Mouse (Mus musculus): ENCODE results near the gene Mark4. TPM values are rescaled to one million over a fixed set of nuclear protein-coding genes. Genes with fewer than 3 reads are reported as not detected.

The Mark4 gene
- 10 to 100 TPM; 76.2 to 78.6 TPM for total RNA-seq (2021)

DNA sequence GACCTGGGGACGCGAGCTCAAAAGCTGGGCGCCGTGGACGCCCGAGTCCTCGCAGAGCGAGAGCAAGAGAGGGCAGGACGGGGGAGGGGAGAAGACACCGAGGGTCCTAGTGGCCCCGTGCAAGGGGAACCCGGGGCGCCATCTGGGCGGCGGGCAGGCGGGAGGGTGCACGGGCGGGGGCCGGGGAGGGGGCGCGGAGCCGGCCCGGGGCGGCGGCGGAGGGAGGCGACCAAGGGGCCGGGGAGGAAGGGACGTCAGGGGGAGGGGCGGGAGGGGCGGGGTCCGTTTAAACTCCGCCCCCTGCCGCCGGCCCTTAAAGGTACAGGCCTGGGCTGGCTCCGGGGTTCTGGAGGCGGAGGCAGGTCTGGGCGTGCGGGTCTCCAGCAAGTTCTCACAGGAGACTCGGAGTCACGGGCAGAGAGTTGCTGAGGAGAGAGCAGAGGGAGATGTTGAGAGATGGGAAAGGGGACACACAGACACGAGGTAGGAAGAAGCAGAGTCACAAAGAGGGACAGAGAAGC lies at the start of gene Mark4:
Gene Mark4 (minus strand): TSS at position 231 of the 521 bp plus-strand sequence.
- DNase-seq (ENCODE audit: low spot score in 2 of 2): peak; percentile 66 to 74
- intact Hi-C loops (cut with DNase I): loop anchor here (5.0 kb wide), 1 partner anchor 104 kb away; the partner anchor contains the start of gene Ppp1r37

- no peak for DNase-seq (ENCODE audit: low spot score in 2 of 2)
- intact Hi-C loops (cut with DNase I): no loop called here
These were observed 49.0 kb upstream of the Mark4 start for GRCm38 (mm10) chr7:19507612-19507981.

GRCm38 (mm10) chr7:19506969-19507611 lies 48.5 kb upstream of the Mark4 start:
- DNase-seq (ENCODE audit: low spot score in 2 of 2): peak in 1 of 2 experiments; percentile 57
- intact Hi-C loops (cut with DNase I): loop anchor here (1.0 kb wide), 1 partner anchor 66 kb away; no protein-coding TSS in a partner anchor

- intact Hi-C loops (cut with DNase I): loop anchor here (1.0 kb wide), 1 partner anchor 67 kb away; no protein-coding TSS in a partner anchor
- no peak for DNase-seq (ENCODE audit: low spot score in 2 of 2)
These were observed 47.7 kb upstream of the Mark4 start for GRCm38 (mm10) chr7:19506326-19506725.

- intact Hi-C loops (cut with DNase I): no loop called here
These were observed 45.0 kb upstream of the Mark4 start for GRCm38 (mm10) chr7:19503481-19504068.

GRCm38 (mm10) chr7:19501658-19502057 lies 43.0 kb upstream of the Mark4 start:
- no peak for DNase-seq (ENCODE audit: low spot score in 2 of 2)
- intact Hi-C loops (cut with DNase I): no loop called here

More at GRCm38 (mm10) chr7:19503481-19504068, 45.0 kb upstream of the Mark4 start:
- DNase-seq (ENCODE audit: low spot score in 2 of 2): no peak

DNA sequence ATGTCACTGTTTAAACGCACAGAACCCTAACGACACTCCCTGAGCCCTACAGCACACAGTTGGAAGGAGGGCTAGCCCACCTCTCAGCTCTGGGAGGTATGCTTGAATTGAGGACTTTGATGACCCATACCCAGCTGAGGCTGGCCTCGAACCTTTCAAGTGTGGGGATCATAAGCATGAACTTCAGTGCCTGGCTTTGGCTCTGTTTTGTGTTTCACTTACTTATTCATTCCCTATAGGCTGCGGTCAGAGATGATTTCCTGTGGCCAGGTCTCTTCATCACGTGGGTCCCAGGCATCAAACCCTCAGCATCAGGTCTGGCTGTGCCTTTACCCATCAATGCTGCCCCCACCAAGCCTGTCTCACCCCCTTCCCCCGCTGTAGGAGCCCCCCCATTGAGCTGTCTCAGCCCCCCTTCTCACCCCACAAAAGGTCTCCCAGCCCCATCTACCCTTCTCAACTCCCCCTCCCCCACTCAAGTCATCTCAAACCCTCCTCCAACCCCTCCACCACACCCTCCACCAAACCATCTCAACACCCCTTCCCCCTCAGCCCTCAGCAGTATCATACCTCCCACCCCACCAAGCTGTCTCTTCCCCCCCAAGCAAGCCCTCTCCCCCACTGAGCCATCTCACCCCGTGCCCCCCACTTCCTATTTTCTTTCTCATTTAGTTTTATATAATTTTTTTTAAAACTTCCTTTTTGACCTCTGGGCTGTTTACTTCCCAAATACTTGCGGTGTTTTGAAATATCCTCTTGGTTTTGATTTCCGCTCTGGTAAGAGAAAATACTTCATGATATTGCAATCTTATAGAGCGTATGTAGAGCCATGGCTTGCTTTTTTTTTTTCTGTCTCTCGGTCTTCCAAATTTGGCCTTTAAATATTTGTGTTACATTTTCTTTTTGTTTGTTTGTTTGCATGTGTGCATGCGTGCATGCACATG lies 42.1 kb upstream of the Mark4 start:
- intact Hi-C loops (cut with DNase I): no loop called here
- no peak for DNase-seq (ENCODE audit: low spot score in 2 of 2)

DNA sequence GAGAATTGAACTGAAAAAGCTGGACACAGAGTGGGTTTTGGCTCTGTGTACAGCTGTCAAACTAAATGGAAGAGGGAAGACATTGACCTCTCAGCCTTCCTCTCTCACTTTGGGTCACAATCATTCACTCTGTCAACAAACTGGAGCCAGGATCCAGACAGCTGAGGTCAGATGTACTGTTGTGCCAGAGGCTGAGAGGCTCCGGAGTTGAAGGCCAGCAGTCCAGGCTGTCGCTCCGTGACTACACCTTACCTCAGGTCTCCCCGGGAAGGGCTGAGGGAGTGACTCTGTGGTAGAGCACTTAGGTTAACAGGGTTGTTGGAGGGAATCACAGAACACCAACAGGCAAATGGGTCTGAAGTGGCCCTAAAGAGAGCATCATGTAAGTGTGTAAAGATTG lies 39.7 kb upstream of the Mark4 start:
- intact Hi-C loops (cut with DNase I): no loop called here
- no peak for DNase-seq (ENCODE audit: low spot score in 2 of 2)

- DNase-seq (ENCODE audit: low spot score in 2 of 2): no peak
- intact Hi-C loops (cut with DNase I): no loop called here
These were observed 37.6 kb upstream of the Mark4 start for GRCm38 (mm10) chr7:19496214-19496555.

DNA sequence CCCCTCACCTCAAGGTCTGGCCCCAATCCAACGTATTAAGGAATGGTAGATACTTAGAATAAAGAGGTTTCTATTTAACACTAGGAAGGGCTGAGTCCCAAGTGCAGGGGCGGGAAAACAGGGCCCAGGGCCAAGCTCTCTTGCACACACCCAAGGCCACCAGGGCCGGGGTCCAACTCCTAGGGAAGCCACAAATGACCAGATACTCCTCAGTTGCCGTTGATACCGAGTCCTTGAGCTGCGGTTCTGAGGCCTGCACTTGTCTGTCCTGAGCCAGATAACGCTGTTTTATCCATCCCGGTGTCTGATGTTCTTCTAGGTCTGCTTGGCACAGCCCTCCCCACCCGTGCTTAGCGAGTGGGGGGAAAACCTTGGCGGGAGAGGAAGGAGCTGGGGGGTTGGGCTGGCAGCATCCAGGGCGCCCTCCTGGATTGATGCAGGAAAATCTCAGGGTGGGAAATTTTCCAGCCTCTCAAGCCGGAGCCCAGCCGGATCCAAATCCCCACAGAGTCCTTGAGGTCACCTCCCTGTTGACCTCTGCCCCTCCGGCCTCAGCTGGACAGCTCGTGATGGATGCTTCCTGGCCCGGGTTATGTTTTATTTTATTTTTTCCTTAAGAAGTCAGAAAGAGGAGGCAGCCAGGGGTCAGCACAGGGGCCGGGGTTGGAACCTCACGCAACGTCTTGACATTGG lies 37.0 kb upstream of the Mark4 start:
- intact Hi-C loops (cut with DNase I): no loop called here
- no peak for DNase-seq (ENCODE audit: low spot score in 2 of 2)

GRCm38 (mm10) chr7:19494751-19495474 lies 36.3 kb upstream of the Mark4 start:
- DNase-seq (ENCODE audit: low spot score in 2 of 2): no peak
- intact Hi-C loops (cut with DNase I): no loop called here

DNA sequence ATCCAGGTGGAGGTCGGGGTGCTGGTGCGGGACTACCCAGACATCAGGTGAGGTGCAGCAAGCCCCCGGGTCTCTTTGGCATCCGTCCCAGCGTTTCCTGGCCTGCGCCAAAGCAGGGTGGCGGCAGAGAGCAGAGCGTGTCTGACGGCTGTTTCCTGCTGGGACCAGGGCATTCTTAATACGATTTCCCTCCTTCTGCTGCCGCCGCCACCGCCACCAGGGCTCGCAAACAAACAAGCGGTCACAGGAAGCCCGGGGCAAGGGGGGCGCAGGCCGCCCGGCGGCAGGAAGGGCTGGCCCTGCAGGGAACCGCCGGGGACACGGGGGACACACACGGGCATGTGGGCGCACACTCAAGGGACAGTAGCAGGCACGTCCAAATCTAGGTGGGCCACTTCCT lies 33.1 kb upstream of the Mark4 start:
- intact Hi-C loops (cut with DNase I): no loop called here
- no peak for DNase-seq (ENCODE audit: low spot score in 2 of 2)

DNA sequence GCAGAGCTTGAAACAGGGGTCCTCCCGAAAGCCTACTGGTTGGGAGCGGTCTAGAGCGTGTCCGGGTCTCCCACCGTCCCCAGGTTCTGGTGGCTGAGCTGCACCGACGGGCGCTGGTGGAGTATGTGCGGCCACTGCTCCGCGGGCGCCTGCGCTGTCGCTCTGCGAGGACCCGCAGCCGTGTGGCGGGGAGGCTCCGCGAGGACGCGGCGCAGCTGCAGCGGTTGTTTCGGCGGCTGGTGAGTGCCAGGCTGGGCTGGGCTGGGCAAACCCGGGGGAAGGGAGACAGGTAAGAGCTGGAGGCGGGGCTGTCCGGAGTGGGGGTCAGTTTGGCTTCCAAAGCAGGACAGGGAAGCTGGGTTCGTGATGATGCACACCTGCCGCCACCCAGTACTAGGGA lies 30.9 kb upstream of the Mark4 start:
- no peak for DNase-seq (ENCODE audit: low spot score in 2 of 2)
- intact Hi-C loops (cut with DNase I): no loop called here

DNA sequence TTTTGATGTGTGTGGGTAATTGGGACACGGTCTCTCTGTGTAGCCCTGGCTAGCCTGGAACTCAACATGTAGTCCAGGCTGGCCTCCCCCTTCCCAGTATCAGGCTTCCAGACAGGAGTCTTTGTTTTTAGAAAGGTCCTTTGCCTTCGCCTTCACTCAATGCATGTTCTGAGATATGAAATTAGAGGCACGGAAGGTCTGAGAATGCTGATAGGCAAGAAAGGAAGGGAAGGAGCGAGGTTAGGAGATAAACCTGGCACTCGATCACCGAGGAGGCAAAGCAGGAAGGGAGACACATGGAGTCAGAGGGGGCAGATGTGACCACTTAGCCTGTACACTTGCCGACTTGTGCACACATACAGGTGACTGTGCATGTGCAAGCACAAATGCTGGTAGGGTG lies 27.9 kb upstream of the Mark4 start:
- no peak for DNase-seq (ENCODE audit: low spot score in 2 of 2)
- intact Hi-C loops (cut with DNase I): no loop called here

- DNase-seq (ENCODE audit: low spot score in 2 of 2): no peak
- intact Hi-C loops (cut with DNase I): no loop called here
These were observed 26.9 kb upstream of the Mark4 start for GRCm38 (mm10) chr7:19485488-19485887.

- DNase-seq (ENCODE audit: low spot score in 2 of 2): no peak
- intact Hi-C loops (cut with DNase I): loop anchor here (5.0 kb wide), 1 partner anchor 76 kb away; no protein-coding TSS in a partner anchor
These were observed 24.7 kb upstream of the Mark4 start for GRCm38 (mm10) chr7:19483281-19483680.

GRCm38 (mm10) chr7:19477624-19478384 lies 19.2 kb upstream of the Mark4 start:
- intact Hi-C loops (cut with DNase I): no loop called here

GRCm38 (mm10) chr7:19477084-19477483 lies 18.5 kb upstream of the Mark4 start:
- intact Hi-C loops (cut with DNase I): no loop called here
- no peak for DNase-seq (ENCODE audit: low spot score in 2 of 2)

More at GRCm38 (mm10) chr7:19477624-19478384, 19.2 kb upstream of the Mark4 start:
- DNase-seq (ENCODE audit: low spot score in 2 of 2): no peak

Data from left cerebral cortex, postnatal 25 days (tissue).